ENCODE assay signal across 12 mouse cellular contexts in the genomic region with DNA sequence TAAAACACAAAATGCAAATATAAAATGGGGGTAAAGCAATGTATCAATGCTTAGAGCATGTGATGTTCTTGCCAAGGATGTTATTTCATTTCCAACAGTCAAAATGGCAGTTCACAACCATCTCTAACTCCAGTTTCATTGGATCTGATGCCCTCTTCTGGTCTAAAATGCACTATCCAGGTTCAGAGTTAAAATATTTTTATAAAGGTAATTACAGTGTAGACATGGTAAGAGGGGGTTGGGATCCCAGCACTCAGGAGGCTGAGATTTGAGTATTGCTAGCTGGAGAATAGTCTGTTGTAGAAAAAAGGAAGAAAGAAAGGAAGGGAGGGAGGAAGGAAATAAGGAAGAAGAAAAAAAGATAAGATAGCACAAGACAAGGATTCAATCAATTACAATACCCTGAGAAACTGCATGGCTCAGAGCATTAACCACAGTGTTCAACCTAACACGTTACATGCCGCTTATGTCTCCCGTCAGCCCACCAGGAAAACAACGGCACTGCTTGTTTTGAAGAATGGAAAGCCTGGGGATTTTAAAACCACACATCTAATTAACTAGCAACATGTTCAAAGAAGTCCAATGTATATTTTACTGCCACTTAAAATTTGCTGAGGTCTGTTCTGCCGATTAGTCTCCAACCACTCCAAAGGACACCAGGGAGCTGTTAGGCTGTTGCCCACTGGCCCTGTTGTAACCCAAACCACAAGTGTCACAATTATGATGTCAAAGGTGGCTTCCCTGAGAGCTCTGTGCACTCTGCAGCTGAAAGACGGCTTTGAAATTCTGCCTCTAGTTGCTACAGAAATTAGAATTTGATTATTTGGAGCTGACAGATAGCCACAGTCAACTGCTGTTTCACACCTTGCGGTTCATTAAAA.
DNase-seq lines count a peak whose midpoint lies in the region; ATAC-seq and TF ChIP-seq lines count a peak whose summit lies in the region.
"Had no signal": no experiment of that assay in that cellular context is flagged by ENCODE, and none has a peak within 500 bp of the region (broad histone marks: within the 10 kb centered on the region; RNA-seq: fewer than 3 reads in every experiment).

No protein-coding gene starts in this region.

- H3K4me1 ChIP-seq in forebrain, embryonic 13.5 days: no peaks in the 10 kb centered on the region; the same call in 1 of the 2 replicates
- no peaks in the 10 kb centered on the region for H3K4me1 ChIP-seq in forebrain, embryonic 10.5 days
- no peaks in the 10 kb centered on the region for H3K4me1 ChIP-seq in midbrain, embryonic 13.5 days (replicated peaks)
- no peaks in the 10 kb centered on the region for H3K4me1 ChIP-seq in midbrain, embryonic 10.5 days
- H3K4me1 ChIP-seq in hindbrain, postnatal 0 days (ENCODE audit: insufficient read depth, low read length): no peaks in the 10 kb centered on the region
- H3K4me1 ChIP-seq in heart, embryonic 11.5 days (ENCODE audit: control insufficient read depth, insufficient read depth, low read length): no peaks in the 10 kb centered on the region
- H3K4me1 ChIP-seq: intestine, embryonic 15.5 days; liver, embryonic 15.5 days had no signal

- DNase-seq in forebrain, embryonic 10.5 days (ENCODE audit: extremely low spot score, low spot score): no peak
- no peak for DNase-seq in midbrain, embryonic 10.5 days (ENCODE audit: low spot score)
- peak; percentile 21 for DNase-seq in hindbrain, postnatal 0 days (ENCODE audit: low spot score)
- DNase-seq in layer of hippocampus, postnatal 36 days: no peak
- DNase-seq: layer of hippocampus, adult 9-11 months; thymus, postnatal 25 days had no signal

- H3K27ac ChIP-seq in forebrain, embryonic 13.5 days: peak overlapping the region; percentile 19; the same call in 1 of the 2 replicates
- no peak overlapping the region for H3K27ac ChIP-seq in forebrain, embryonic 10.5 days
- no peak overlapping the region for H3K27ac ChIP-seq in midbrain, embryonic 13.5 days
- H3K27ac ChIP-seq in midbrain, embryonic 10.5 days (replicated peaks): no peak overlapping the region
- H3K27ac ChIP-seq in hindbrain, postnatal 0 days: no peak overlapping the region
- H3K27ac ChIP-seq in heart, embryonic 11.5 days (ENCODE audit: low read depth, low read length): no peak overlapping the region
- H3K27ac ChIP-seq: intestine, embryonic 15.5 days; liver, embryonic 15.5 days had no signal

- no peak for TF ChIP-seq CTCF in hindbrain, postnatal 0 days (IDR thresholded peaks at IDR 0.05; ENCODE audit: low read depth)

- 59% methylated on average over 7 of the region's 7 CpGs for WGBS in forebrain, embryonic 13.5 days
- WGBS in forebrain, embryonic 10.5 days: 82% methylated on average over 7 of the region's 7 CpGs
- WGBS in midbrain, embryonic 13.5 days: 55% methylated on average over 7 of the region's 7 CpGs
- 76% methylated on average over 7 of the region's 7 CpGs for WGBS in midbrain, embryonic 10.5 days
- 47% methylated on average over 7 of the region's 7 CpGs for WGBS in hindbrain, postnatal 0 days
- 76% methylated on average over 7 of the region's 7 CpGs for WGBS in heart, embryonic 11.5 days (ENCODE audit: insufficient replicate concordance)

- no peaks in the 10 kb centered on the region for H3K27me3 ChIP-seq in forebrain, embryonic 13.5 days
- no peaks in the 10 kb centered on the region for H3K27me3 ChIP-seq in forebrain, embryonic 10.5 days (ENCODE audit: poor library complexity, severe bottlenecking)
- H3K27me3 ChIP-seq in midbrain, embryonic 13.5 days: no peaks in the 10 kb centered on the region
- no peaks in the 10 kb centered on the region for H3K27me3 ChIP-seq in midbrain, embryonic 10.5 days (ENCODE audit: low read depth, poor library complexity, severe bottlenecking)
- H3K27me3 ChIP-seq in hindbrain, postnatal 0 days (ENCODE audit: insufficient read depth, low read length): no peaks in the 10 kb centered on the region
- H3K27me3 ChIP-seq in heart, embryonic 11.5 days (ENCODE audit: control insufficient read depth, insufficient read depth, low read length): no peaks in the 10 kb centered on the region
- H3K27me3 ChIP-seq: intestine, embryonic 15.5 days; liver, embryonic 15.5 days had no signal

- no peaks in the 10 kb centered on the region for H3K9me3 ChIP-seq in forebrain, embryonic 13.5 days (replicated peaks)
- H3K9me3 ChIP-seq in forebrain, embryonic 10.5 days: no peaks in the 10 kb centered on the region
- no peaks in the 10 kb centered on the region for H3K9me3 ChIP-seq in midbrain, embryonic 13.5 days
- H3K9me3 ChIP-seq in midbrain, embryonic 10.5 days (replicated peaks): no peaks in the 10 kb centered on the region
- H3K9me3 ChIP-seq in hindbrain, postnatal 0 days (ENCODE audit: low read length): no peaks in the 10 kb centered on the region
- H3K9me3 ChIP-seq in heart, embryonic 11.5 days (replicated peaks; ENCODE audit: control insufficient read depth, low read length): no peaks in the 10 kb centered on the region
- H3K9me3 ChIP-seq: intestine, embryonic 15.5 days; liver, embryonic 15.5 days had no signal

- no peaks in the 10 kb centered on the region for H3K36me3 ChIP-seq in forebrain, embryonic 13.5 days (ENCODE audit: poor library complexity, severe bottlenecking)
- no peaks in the 10 kb centered on the region for H3K36me3 ChIP-seq in forebrain, embryonic 10.5 days (replicated peaks)
- no peaks in the 10 kb centered on the region for H3K36me3 ChIP-seq in midbrain, embryonic 13.5 days
- H3K36me3 ChIP-seq in midbrain, embryonic 10.5 days: no peaks in the 10 kb centered on the region
- H3K36me3 ChIP-seq in hindbrain, postnatal 0 days (ENCODE audit: insufficient read depth, low read length): no peaks in the 10 kb centered on the region
- no peaks in the 10 kb centered on the region for H3K36me3 ChIP-seq in heart, embryonic 11.5 days (ENCODE audit: control insufficient read depth, insufficient read depth, low read length)
- H3K36me3 ChIP-seq: intestine, embryonic 15.5 days; liver, embryonic 15.5 days had no signal

- no peak overlapping the region for H3K4me2 ChIP-seq in forebrain, embryonic 13.5 days
- H3K4me2 ChIP-seq in midbrain, embryonic 13.5 days (replicated peaks): no peak overlapping the region
- no peak overlapping the region for H3K4me2 ChIP-seq in hindbrain, postnatal 0 days (ENCODE audit: low read depth, low read length)
- no peak overlapping the region for H3K4me2 ChIP-seq in heart, embryonic 11.5 days
- H3K4me2 ChIP-seq: intestine, embryonic 15.5 days; liver, embryonic 15.5 days had no signal

- H3K4me3 ChIP-seq in forebrain, embryonic 13.5 days: no peak overlapping the region
- H3K4me3 ChIP-seq in forebrain, embryonic 10.5 days: no peak overlapping the region
- H3K4me3 ChIP-seq in midbrain, embryonic 13.5 days (replicated peaks): no peak overlapping the region
- no peak overlapping the region for H3K4me3 ChIP-seq in midbrain, embryonic 10.5 days
- no peak overlapping the region for H3K4me3 ChIP-seq in hindbrain, postnatal 0 days (ENCODE audit: low read length)
- H3K4me3 ChIP-seq in heart, embryonic 11.5 days (ENCODE audit: low read depth, low read length): no peak overlapping the region
- H3K4me3 ChIP-seq: intestine, embryonic 15.5 days; liver, embryonic 15.5 days had no signal

- ATAC-seq in forebrain, embryonic 13.5 days: peak; percentile 63; the same call in 1 of the 2 replicates
- peak; percentile 63; the same call in 1 of the 2 replicates for ATAC-seq in midbrain, embryonic 13.5 days
- 0 out of 2 replicates have a peak, but pooled peaks have one; percentile 51 for ATAC-seq in hindbrain, postnatal 0 days
- ATAC-seq in heart, embryonic 11.5 days (replicated peaks; ENCODE audit: insufficient number of reproducible peaks, low FRiP score, low TSS enrichment): no peak
- no peak; the same call in 1 of the 2 replicates for ATAC-seq in megakaryocyte progenitor cell, adult 5-6 weeks (replicated peaks; ENCODE audit: poor library complexity)
- ATAC-seq: intestine, embryonic 15.5 days had no signal

- no peak overlapping the region for H3K9ac ChIP-seq in forebrain, embryonic 13.5 days
- no peak overlapping the region for H3K9ac ChIP-seq in midbrain, embryonic 13.5 days (replicated peaks)
- H3K9ac ChIP-seq in hindbrain, postnatal 0 days (replicated peaks; ENCODE audit: low read length): no peak overlapping the region
- no peak overlapping the region for H3K9ac ChIP-seq in heart, embryonic 11.5 days (ENCODE audit: low read depth, low read length)
- H3K9ac ChIP-seq: intestine, embryonic 15.5 days; liver, embryonic 15.5 days had no signal

Comparison
In these comparisons a context has a peak if more than half of its experiments do, and no peak if none do; other contexts are left out.
1. ATAC-seq: peak in forebrain, embryonic 13.5 days (single experiment), midbrain, embryonic 13.5 days (single experiment) and hindbrain, postnatal 0 days (single experiment); none in heart, embryonic 11.5 days (single experiment) and megakaryocyte progenitor cell, adult 5-6 weeks (single experiment).